Mouse (Mus musculus) lung, postnatal 10 days (tissue): ENCODE results near the gene D430042O09Rik.
A peak's percentile ranks its signal among the peaks of the same experiment; 100 is the strongest.

Source experiments
- DNase-seq: peaks from one replicate; pipeline ENCODE4 v3.0.0; 2021

Gene D430042O09Rik

DNA sequence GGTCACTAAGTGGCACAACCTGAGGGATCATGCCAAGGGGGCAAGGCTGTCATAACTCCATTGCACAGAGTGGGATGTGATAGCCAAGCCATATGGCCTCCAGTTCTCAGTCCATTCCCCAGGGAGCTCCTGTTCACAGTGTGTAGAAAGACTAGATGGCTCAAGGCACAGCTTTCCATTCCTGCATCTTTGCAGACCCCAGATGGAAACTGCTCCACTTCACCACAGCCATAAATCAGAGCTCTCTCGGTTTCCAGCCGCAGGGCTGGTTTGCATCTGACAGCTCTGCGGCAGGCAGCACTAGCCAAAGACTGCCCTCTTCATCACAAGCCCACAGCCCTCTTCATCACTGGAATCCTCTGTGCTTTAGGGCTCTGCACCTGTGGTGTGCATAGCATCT is 108.0 kb downstream of the D430042O09Rik start:
- DNase-seq = no peak

DNA sequence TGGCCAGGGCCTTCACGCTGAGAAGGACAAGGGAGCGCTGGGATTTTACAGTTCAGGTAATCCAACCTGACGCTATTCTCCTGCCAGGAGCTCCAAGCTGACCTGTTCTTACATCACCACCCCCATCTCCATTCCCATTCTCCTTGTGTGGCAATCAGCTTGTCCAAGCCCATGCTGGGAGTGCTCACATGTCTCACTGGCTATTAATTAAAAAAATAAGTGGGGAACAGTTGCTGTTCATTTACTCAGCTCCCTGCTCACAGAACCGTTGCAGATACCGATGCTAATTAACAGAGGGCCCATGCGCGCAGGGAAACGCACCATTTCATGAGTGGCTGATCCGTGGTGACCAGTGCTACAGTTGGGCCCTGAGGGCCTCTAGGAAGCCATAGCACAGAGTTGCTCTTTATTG is 110.6 kb downstream of the D430042O09Rik start:
- DNase-seq = no peak

DNA sequence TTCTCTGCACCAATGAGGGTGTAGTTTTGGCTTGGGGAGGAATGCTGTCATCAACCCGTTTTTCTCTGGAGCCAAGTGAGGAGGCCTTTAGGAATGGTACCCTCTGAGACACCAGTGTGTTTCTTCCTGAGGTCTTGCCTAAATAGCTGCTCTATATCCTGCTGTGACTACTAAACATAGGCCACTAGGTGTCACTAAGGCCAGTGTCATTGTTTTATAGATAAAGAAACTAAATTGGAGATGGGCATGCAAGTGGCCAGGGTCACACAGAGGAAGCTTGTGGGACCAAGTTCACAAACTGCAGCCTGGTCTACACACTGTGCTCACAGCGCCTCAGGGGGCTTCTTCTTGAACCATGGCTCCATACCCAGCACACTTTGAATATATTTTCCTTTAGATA is 112.5 kb downstream of the D430042O09Rik start:
- DNase-seq = peak; percentile 24

DNA sequence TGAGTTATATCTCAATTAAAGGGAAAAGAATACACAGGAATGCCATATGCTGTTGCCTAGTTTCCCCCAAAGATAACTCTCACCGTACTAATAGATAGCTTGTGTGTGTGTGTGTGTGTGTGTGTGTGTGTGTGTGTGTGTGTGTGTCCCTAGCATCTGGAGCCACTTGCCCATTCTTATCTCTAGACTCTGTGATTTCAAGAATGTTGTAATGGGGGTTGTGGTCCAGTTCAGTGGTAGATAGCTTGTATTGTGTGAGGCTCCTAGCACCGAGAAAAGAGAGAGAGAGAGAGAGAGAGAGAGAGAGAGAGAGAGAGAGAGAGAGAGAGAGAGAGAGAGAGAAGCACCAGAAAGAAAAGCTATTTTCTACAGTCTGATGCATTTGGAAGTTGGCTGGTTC is 118.7 kb downstream of the D430042O09Rik start:
- no peak for DNase-seq

- DNase-seq = no peak
Measured at GRCm38 (mm10) chr7:125826887-125827286, 119.2 kb downstream of the D430042O09Rik start.

- peak; percentile 62 for DNase-seq
Measured at GRCm38 (mm10) chr7:125827420-125827819, 119.7 kb downstream of the D430042O09Rik start.

DNA sequence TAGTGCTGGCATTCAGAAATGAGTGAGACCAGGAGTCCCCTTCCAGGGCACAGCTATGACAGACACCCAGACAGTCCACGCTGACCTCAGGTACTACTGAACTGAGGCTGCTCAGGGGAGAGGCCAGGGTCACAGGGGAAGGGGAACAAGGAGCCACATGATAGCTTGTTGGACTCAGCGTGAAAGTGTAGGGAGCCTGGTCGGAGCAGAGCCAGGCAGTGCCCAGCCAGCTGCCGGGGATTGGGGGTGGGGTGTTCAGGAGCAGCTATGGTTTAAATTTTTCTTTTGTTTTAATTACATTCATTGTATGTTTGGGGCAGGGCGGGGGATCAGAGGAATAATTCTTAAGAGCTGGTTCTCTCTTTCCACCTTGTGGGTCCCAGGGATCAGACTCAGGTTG is 120.9 kb downstream of the D430042O09Rik start:
- DNase-seq = no peak

GRCm38 (mm10) chr7:125829121-125829666 is 121.5 kb downstream of the D430042O09Rik start:
- no peak for DNase-seq

DNA sequence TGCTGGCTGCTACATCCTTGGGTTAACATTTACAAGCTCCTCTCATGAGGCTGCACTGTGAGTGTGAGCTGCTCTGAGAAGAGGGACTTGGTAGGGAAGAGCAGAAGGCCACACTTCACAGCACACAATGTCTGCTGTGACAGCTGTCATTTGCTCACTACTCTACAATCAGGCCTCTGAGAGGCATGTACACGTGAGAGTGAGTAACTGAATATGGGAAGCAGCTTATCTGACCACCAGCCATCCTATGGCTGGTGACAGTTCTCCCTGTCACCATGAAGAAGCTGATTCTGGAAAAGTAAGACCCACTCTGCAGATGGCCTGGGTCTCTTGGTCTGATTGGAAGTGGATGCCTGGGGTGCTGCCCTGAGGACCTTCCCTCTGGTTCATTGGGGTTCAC is 125.1 kb downstream of the D430042O09Rik start:
- no peak for DNase-seq

DNA sequence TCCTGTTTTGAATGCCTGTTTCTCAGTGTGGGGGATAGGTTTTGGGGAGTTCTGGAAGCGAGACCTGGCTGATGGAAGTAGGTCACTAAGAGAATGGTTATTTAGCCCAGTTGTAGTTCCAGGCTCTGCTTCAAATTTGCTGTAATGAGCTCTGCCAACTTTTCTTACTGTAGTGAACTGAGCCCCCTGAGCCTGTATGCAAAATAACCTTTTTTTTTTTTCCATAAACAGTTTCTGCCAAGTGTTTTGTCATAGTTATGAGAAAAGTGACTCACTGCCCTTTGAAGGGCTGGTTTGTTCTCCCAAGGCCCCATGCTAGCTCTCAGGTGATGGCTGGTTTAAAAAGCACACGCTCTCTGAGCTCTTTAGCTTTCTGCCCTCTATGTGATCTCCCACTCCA is 125.8 kb downstream of the D430042O09Rik start:
- no peak for DNase-seq

DNA sequence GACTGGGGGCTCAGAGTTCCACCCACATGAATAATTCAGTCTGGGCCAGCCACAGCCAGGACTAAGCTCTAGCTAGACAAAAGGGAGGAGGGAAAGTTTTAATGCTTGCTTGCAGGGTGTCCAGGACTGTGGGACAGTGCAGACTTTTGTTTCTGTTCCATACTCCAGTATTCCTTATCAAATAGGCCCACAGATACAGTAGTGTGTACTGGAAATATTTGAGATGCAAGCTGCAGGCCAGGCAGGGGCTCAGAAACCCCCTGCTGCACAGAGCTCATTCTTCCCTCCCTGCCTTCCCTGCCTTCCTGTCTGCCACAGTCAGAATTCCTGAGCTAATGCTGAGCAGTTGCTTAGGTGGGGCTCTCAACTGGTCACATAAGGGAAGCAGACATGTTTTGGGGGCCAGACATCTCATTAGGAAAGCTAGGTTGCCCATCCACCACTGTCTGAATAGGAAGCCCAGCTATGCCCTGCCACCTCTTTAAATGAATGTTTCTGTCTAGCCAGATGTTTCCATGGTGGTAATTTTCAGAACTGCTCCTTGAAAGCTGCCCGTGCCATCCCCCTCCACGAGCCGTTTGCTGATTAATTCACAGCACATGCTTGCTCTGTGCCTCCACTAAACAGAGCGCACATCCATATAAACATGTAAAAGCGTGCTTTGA is 130.5 kb downstream of the D430042O09Rik start:
- no peak for DNase-seq

GRCm38 (mm10) chr7:125845611-125846010 is 137.9 kb downstream of the D430042O09Rik start:
- DNase-seq = peak; percentile 38

DNA sequence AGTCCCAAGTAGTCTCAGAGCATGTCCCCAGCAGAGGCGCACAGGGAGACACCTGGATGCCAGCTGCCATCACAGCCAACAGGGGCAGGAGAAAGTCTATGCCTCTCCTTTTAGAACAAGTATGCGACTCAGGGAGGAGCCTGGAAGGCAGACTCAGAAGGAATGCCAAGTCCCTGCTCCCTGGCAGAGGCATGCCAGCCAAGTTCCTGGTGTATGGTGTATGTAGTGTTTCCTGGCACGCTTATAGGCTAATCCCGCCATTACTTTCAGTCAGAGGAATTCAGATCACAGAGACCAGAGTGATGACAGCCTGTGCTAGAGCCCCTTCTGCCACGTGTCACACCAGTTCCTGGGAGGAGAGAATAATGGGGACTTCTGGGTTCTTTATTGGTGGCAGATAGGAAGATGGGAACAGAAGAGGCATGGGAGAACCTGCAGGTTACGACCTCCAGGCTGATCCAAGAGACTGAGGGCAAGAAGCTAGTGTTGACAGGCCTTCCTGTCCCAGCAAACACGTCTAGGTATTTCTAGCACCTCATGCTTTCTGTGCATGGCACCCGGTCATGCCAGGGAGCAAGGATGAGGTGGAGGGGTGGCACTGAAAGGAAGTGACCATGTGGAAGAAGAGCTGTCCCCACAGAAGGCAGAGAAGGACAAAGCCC is 139.3 kb downstream of the D430042O09Rik start:
- DNase-seq = no peak

- DNase-seq = no peak
Measured at GRCm38 (mm10) chr7:125847528-125847866, 139.8 kb downstream of the D430042O09Rik start.

DNA sequence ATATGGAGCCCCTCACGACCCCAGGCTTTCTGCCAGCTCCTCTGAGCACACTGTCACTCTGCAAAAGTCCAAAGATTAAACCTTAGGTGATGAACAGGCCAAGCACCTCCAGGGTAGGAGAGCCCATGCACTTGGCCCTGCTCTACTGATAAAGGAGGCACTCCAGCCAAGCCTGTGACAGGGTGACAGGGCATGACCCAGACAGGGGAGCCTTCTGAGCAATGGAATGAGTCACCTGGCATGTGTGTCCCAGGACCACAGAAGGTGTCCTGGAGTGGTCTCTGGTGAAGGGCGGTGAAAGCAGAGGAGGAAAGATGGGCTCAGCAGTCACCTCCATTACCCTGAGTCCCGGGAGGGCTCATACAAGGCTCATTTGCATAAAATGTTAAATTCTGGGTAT is 151.9 kb downstream of the D430042O09Rik start:
- DNase-seq = no peak

DNA sequence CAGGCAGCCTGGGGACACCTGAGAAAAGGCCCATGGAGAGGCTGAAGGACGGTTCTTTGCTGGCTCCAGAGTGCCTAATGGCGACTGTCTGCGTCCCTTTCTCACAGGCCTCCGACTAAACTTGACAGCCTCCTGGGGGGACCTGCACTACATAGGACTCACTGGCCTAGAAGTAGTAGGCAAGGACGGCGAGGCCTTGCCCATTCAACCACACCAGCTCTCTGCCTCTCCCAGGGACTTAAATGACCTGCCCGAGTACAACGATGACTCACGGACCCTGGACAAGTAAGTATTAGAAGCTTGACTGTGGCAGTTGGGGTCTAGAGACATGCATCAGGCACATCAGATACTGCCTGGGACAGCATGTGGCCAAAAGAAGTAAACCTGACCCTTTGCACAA is 152.7 kb downstream of the D430042O09Rik start:
- no peak for DNase-seq

DNA sequence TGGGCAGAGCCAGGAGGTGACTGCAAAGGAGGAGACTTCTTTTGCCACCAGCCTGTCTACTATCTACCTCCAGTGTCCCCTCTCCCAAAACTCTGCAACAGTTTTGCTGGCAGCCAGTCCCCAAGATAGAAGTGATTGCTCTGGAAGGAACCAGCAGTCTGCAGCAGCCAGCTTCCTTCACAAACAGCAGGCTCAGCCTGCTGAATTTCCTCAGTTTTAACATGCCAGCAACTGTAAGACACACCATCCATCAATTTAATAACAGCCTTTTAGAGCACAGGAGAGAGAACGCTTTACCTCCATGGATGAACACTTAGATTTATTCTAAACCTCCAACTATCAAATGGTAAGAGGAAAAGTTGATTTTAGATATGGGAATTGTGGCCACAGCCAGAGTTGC is 156.3 kb downstream of the D430042O09Rik start:
- peak; percentile 25 for DNase-seq

GRCm38 (mm10) chr7:125865234-125865633 is 157.5 kb downstream of the D430042O09Rik start:
- no peak for DNase-seq

DNA sequence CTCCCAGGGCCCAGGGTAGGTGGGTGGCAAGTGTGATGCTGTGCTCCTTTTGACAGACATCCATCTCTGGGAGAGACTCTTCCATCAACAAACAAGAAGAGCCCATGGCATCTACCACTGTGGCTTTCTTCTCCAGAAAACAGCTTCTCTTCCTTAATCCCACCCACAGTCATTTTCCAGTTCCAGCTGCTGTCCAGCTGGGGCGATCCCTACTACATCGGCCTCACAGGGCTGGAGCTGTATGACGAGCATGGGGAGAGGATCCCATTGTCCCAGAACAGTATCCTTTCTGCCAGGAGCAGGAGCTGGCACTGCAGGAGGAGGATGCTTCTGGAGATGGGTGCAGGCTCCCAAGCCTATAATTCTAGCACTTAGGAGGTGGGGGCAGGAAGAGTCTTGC is 160.9 kb downstream of the D430042O09Rik start:
- peak; percentile 47 for DNase-seq

DNA sequence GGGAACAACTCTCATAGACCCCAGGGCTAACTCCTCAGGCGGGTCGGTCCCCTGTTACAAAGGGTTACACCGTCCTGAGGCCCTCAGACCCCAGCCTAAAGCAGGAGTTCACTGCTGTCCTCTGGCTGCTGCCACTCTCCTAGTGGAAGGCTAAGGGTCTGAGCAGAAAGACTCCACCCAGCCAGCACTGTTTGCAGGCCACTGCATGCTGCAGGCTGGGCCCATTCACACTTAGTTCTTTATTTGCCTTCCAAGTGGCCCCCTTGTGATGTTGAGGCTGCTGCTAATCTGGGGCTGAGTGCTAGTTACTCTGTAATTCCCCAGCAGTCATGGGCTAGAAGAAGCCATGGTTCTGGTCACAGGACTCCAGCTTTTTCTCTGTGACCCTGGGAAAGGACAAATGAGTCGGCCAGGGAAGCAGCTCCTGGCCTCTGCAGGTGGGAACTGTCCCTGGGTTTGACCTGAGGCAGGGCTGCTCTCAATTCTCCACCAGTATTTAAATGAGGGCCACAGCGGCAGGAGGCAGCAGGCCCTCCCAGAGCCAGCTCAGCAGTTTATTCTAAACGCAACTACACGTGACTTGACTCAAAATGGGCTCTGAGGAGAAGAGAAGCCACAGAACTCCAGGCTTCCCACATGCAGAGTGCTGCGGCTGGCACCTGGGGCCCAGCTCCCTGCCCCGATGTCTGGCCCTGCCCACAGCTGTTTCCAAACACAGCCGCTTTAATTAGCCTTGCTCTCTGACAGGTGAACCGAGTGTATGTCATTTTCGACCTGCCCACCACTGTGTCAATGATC is 163.9 kb downstream of the D430042O09Rik start:
- no peak for DNase-seq

GRCm38 (mm10) chr7:125872202-125872580 is 164.5 kb downstream of the D430042O09Rik start:
- no peak for DNase-seq

- no peak for DNase-seq
Measured at GRCm38 (mm10) chr7:125872874-125873273, 165.2 kb downstream of the D430042O09Rik start.

- peak; percentile 39 for DNase-seq
Measured at GRCm38 (mm10) chr7:125873971-125874495, 166.3 kb downstream of the D430042O09Rik start.
